Mouse (Mus musculus) embryonic fibroblast, embryonic 13.5 days (primary cell): ENCODE measurements around the gene Helz2.

ENCODE experiments used
- CTCF ChIP-seq: IDR thresholded peaks from 2 replicates; pipeline ENCODE4 v1.5.1; 2011; ENCODE audit warnings: mild to moderate bottlenecking, control low read depth, low read length, moderate library complexity, borderline replicate concordance; ENCODE audit not compliant: insufficient read depth
- POLR2A ChIP-seq: IDR thresholded peaks from 2 replicates; pipeline ENCODE4 v1.6.1; 2011; ENCODE audit warnings: low read depth, mild to moderate bottlenecking, control low read depth, low read length, moderate library complexity

- TF ChIP-seq CTCF (no peak), POLR2A (no peak)
Measured at GRCm38 (mm10) chr2:181219538-181220216, 22.1 kb downstream of the Helz2 start, which contains the start of gene Fndc11.
